Mouse (Mus musculus): ENCODE data around the gene Ndufa4. TPM values are rescaled to one million over a fixed set of nuclear protein-coding genes. Genes with fewer than 3 reads are reported as not detected.
"Not testable (repeated sequence)": the region's sequence is repeated elsewhere in the genome, so short reads cannot be mapped to it uniquely, and the experiment has no call there.

Gene Ndufa4
- 596 and 756 TPM in 2 replicates for polyA plus RNA-seq (2012; rRNA removed)

DNA sequence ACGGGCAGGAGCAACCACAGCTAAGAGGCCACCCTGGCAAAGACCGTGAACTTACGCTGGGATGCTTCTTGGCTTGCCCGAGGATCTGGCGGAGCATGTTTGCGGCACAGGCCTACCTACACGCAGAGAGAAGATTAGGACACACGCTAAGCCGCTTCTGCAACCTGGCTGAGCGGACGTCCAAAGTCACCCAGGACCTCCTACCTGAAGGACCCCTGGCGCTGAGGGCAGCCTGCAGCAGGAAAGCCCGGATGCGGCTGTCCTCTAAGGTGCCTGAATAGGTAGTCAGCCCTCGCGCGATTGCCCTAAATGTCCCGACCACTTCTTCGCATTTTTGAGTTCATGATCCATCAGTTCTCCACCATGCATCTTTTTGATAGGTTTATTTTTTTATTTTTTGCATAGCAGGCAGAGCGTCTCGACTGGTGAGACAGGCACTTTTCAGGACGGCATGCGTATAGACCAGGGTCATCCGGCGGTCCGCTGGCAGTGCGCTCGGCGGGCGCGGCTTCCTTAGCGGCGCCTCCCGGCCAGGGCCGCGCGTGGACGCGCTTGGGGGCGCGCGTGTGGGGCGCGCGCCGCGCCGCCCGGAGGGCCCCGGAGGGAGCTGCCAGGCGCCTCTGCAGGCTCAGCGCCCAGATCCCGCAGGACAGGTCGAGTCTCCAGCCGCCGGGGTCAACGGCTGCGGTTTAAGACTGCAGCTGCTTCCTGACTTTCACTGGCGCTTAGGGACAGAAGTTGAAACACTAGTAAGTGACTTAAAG is at the start of gene Ndufa4, which contains the start of gene Phf14:
TSS of gene Ndufa4 (minus strand) at position 229 of the 764 bp plus-strand sequence.
TSS of gene Phf14 (plus strand) at position 541 of the 764 bp plus-strand sequence.
- TF ChIP-seq CTCF (IDR thresholded peaks at IDR 0.05; ENCODE audit: borderline replicate concordance, extremely low read depth, insufficient read depth, insufficient read length) (no peak), POLR2A (IDR thresholded peaks at IDR 0.05; ENCODE audit: borderline replicate concordance, extremely low read depth, insufficient read depth, insufficient read length, poor library complexity, severe bottlenecking) (peak; percentile 72; the same call in 1 of the 2 replicates)
- DNase-seq (ENCODE audit: low read depth): peak; percentile 96

DNA sequence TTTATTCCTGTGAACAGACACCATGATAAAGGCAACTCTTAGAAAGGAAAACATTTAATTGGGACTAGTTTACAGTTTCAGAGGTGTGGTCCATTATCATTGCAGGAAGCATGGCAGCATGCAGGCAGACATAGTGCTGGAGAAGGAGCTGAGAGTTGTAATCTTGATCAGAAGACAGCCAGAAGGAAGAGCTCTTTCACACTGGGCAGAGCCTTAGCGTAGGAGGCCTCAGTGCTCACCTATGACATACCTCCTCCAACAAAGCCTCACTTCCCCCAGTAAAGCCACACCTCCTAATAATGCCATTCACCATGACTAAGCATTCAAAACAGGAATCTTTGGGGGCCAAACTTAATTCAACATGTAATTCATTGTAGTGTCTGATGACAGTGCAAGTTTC is 40.8 kb upstream of the Ndufa4 start:
- TF ChIP-seq CTCF (IDR thresholded peaks at IDR 0.05; ENCODE audit: borderline replicate concordance, extremely low read depth, insufficient read depth, insufficient read length) (no peak), POLR2A (IDR thresholded peaks at IDR 0.05; ENCODE audit: borderline replicate concordance, extremely low read depth, insufficient read depth, insufficient read length, poor library complexity, severe bottlenecking) (no peak)
- no peak for DNase-seq (ENCODE audit: low read depth)

DNA sequence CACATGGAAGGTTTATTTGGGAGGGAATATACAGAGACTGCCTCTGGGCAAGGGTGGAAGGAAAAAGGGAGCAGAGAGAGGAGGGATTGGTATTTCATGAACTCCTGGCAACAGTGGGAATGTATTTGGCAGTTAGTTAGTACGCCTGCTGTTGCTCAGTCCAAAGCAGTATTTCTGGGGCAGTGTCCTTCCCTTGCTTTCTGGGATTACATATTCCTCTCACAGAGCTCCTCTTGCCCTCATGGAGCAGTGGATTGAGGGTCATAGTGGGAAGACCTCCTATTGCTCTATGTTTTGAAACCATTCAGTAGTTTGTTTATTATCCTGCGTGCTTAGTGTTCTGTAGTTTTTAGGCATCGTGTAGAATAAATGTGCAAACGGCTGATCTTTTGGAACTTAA is 34.8 kb upstream of the Ndufa4 start:
- TF ChIP-seq CTCF (IDR thresholded peaks at IDR 0.05; ENCODE audit: borderline replicate concordance, extremely low read depth, insufficient read depth, insufficient read length) (no peak), POLR2A (IDR thresholded peaks at IDR 0.05; ENCODE audit: borderline replicate concordance, extremely low read depth, insufficient read depth, insufficient read length, poor library complexity, severe bottlenecking) (no peak)
- DNase-seq (ENCODE audit: low read depth): no peak

DNA sequence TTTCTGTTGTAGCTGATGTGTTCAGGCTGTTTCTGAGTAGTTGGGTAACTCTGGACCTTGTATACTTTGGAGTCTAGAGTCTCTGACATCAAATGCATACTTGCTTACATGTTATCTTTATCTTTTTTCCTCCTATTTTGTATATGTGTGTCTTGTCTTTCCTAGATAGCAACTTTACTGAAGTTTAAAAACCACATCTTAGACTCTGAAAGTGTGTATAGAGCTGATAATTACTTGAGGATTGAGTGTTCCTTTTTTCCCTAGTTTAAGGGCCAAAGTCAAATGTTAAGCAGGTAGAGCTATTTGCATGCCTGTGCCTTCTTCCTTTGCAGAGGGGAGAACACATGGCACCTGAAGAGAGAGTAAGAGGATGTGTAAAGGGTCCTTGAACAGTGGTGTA is 33.6 kb upstream of the Ndufa4 start:
- no peak for DNase-seq (ENCODE audit: low read depth)
- TF ChIP-seq POLR2A (IDR thresholded peaks at IDR 0.05; ENCODE audit: borderline replicate concordance, extremely low read depth, insufficient read depth, insufficient read length, poor library complexity, severe bottlenecking): no peak
- no peak for TF ChIP-seq CTCF (IDR thresholded peaks at IDR 0.05; ENCODE audit: borderline replicate concordance, extremely low read depth, insufficient read depth, insufficient read length)

DNA sequence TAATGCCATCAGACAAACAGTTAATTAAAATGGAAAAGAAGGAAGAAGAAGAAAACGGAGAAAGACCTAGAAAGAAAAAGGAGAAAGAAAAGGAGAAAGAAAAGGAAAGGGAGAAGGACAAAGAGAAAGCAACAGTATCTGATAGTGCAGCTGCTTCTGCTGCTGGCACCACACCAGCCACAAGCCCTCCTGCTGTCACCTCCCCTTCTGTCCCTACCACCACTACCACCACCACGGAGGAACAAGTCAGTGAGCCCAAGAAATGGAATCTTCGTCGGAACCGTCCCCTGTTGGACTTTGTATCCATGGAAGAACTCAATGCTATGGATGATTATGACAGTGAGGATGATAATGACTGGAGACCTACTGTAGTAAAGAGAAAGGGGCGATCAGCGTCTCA is 26.1 kb upstream of the Ndufa4 start:
- TF ChIP-seq CTCF (IDR thresholded peaks at IDR 0.05; ENCODE audit: borderline replicate concordance, extremely low read depth, insufficient read depth, insufficient read length) (no peak), POLR2A (IDR thresholded peaks at IDR 0.05; ENCODE audit: borderline replicate concordance, extremely low read depth, insufficient read depth, insufficient read length, poor library complexity, severe bottlenecking) (no peak)
- no peak for DNase-seq (ENCODE audit: low read depth)

DNA sequence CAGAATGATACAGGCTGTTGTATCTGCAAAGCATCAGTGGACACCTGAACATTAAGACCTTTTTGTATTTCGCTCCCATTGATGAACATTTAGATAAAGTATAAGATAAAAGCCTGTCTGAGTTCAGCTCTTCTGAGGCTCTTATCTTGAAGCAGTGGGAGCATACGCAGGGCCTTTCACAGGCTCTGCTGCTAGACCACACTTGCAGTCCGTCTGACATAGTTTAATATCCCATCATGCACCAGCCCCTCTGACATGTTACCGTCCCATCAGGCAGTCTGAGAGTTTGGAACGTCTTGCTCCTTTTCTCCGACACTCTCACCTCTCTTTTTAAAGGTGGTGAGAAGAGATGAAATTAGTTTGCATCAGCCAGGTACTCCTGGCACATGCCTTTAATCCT is 20.2 kb upstream of the Ndufa4 start:
- DNase-seq (ENCODE audit: low read depth): no peak
- TF ChIP-seq POLR2A (IDR thresholded peaks at IDR 0.05; ENCODE audit: borderline replicate concordance, extremely low read depth, insufficient read depth, insufficient read length, poor library complexity, severe bottlenecking): no peak
- no peak for TF ChIP-seq CTCF (IDR thresholded peaks at IDR 0.05; ENCODE audit: borderline replicate concordance, extremely low read depth, insufficient read depth, insufficient read length)

DNA sequence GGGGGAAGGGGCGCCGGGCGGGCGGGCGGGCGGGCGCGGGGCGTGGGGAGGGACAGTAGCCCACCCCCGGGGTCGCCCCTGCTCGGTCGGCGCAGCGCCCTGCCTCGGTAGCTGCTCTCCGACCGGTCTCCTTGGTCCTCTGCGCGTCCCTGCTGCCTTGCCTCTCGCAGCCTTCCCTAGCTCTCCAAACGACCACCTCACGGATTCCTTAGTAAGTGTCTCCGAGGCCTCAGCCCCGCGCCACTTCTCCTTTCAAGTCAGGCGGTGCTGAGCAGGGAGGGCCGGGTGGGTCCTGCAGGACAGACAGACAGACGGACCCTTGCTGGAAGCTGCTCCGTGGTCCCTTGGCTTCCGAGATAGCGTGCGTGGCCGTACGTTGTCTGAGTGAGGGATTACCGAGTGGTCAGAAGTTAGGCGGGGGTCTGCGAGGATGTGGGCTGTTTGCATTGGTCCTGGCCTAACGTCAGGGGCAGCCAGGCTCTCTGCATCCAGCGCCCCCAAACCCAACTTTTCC is 18.8 kb upstream of the Ndufa4 start:
- TF ChIP-seq POLR2A (IDR thresholded peaks at IDR 0.05; ENCODE audit: borderline replicate concordance, extremely low read depth, insufficient read depth, insufficient read length, poor library complexity, severe bottlenecking) (no peak), CTCF (IDR thresholded peaks at IDR 0.05; ENCODE audit: borderline replicate concordance, extremely low read depth, insufficient read depth, insufficient read length) (no peak)
- DNase-seq (ENCODE audit: low read depth): peak; percentile 80

DNA sequence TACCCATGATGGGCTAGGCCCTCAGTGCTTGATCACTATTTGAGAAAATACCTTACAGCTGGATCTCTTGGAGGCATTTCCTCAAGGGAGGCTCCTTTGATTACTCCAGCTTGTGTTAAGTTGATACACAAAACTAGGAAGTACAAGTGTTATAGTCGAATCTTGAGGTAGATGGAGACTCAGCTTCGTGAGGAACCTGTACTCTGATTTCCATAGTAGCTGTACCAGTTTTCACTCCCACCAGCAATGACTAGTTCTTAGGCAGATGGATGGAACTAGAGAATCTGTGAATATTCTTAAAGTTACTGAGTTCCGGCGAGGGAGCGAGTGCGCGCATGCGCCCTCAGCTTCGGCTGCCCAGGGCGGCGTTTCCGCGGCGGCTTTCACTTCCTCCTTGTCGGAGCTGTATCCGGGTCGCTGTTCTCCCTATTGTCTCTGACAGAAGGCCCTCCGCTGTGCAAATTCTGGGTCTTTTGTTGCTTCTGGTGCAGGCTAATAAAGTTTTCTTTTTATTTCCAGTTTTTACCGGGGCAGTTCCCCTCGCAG is 18.3 kb upstream of the Ndufa4 start:
- peak; percentile 97 for DNase-seq (ENCODE audit: low read depth)
- peak; percentile 73; the same call in 1 of the 2 replicates for TF ChIP-seq POLR2A (IDR thresholded peaks at IDR 0.05; ENCODE audit: borderline replicate concordance, extremely low read depth, insufficient read depth, insufficient read length, poor library complexity, severe bottlenecking)
- no peak for TF ChIP-seq CTCF (IDR thresholded peaks at IDR 0.05; ENCODE audit: borderline replicate concordance, extremely low read depth, insufficient read depth, insufficient read length)

DNA sequence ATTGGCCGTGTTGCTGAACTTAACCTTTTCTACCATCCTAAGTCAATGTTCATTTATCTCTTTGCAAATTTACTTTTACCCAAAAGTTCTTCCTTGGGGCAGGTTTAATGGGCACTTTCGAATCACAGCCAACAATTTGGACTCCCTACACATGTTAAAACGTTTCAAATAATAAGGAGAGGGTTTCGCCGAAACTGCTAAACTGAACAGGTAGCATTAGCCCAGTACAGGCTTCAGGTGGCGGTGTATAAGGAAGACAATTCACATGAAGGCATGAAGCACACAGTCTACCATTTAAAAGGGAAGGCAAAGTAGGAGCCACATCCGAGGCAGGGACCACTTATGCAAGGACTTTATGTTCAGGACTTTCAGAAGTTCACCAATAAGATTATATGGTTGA is 873 bp upstream of the Ndufa4 start:
- TF ChIP-seq POLR2A (IDR thresholded peaks at IDR 0.05; ENCODE audit: borderline replicate concordance, extremely low read depth, insufficient read depth, insufficient read length, poor library complexity, severe bottlenecking): no peak
- TF ChIP-seq CTCF (IDR thresholded peaks at IDR 0.05; ENCODE audit: borderline replicate concordance, extremely low read depth, insufficient read depth, insufficient read length): no peak
- DNase-seq (ENCODE audit: low read depth): peak; percentile 23

DNA sequence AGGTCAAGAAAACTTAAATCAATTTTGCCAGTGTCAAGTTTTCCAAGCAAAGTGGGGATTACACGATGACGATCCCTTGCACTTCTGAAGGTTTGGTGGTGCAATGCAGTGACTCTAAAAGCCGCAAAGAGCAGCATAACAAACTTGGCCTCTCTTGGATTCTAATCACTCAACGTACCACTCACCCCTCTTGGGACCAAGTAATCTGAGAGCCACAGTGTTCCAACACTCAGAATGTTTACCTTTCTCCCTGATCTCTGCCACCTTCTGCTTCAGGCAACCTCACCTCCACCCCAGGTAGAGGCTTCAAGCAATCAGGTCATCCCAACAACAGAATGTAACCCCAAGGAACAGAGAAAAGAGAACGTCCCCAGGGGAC is 418 bp downstream of the Ndufa4 start:
- no peak for DNase-seq (ENCODE audit: low read depth)
- no peak for TF ChIP-seq POLR2A (IDR thresholded peaks at IDR 0.05; ENCODE audit: borderline replicate concordance, extremely low read depth, insufficient read depth, insufficient read length, poor library complexity, severe bottlenecking)
- no peak for TF ChIP-seq CTCF (IDR thresholded peaks at IDR 0.05; ENCODE audit: borderline replicate concordance, extremely low read depth, insufficient read depth, insufficient read length)

DNA sequence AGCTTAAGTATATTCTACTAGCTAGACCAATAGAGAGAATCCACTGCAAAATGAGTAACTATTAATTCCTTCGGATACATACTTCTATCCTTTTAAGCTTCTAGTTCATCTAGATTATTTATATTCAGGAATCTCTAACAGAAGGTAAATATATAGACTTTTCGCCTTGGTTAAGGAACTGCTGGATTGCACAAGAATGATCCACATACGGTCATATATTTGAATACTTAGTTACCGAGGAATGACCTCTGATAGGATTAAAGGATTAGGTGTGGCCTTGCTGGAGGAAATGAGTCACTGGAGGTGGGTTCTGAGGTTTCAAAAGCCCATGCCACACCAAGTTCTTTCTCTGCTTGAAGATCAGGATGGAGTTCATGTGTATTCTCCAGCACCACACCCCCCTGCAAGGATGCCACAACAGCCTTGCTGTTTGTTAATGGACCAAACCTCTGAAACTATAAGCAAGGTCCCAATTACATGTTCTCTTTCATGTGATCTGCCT is 6.4 kb downstream of the Ndufa4 start:
- TF ChIP-seq CTCF (IDR thresholded peaks at IDR 0.05; ENCODE audit: borderline replicate concordance, extremely low read depth, insufficient read depth, insufficient read length) (no peak), POLR2A (IDR thresholded peaks at IDR 0.05; ENCODE audit: borderline replicate concordance, extremely low read depth, insufficient read depth, insufficient read length, poor library complexity, severe bottlenecking) (no peak)
- no peak for DNase-seq (ENCODE audit: low read depth)

DNA sequence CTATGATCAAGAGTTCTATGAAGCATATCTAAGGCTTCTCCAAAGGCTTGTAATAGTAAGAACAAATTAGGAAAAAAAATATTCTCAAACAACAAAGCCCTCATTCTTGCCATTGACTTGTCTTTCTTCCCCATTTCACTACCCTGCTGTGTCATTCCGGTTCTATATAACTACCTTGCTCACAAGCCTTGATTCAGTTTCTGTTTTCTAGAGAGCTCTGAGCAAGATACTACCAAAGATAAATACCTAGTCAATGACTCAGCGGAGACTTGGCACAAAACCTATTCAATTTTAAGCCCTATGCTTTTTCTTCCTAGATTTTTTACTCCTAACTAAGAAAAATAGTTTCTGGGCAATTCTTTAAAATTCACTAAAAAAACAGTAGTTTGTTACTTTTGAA is 31.9 kb downstream of the Ndufa4 start:
- not testable (repeated sequence) for DNase-seq (ENCODE audit: low read depth)

Other genes starting within 250 kb of the Ndufa4 start
- 77.5 and 88.7 TPM in 2 replicates for gene Phf14, start 312 bp upstream of the Ndufa4 start, polyA plus RNA-seq (2012; rRNA removed)